Mouse (Mus musculus) liver, adult 2 months (tissue): Measurements from ENCODE around the gene Cd40lg. TPM values are rescaled to one million over a fixed set of nuclear protein-coding genes. Genes with fewer than 3 reads are reported as not detected.

Experiments
- DNase-seq: peaks from one replicate; pipeline ENCODE4 v3.0.0-alpha.2; 2011; ENCODE audit warnings: low read depth, low spot score; ENCODE audit errors: extremely low read depth
- H3K27ac ChIP-seq: fragments of 200-500 bp; replicated peaks from 2 replicates; pipeline ENCODE4 v1.5.1; 2012; ENCODE audit warnings: low read depth, mild to moderate bottlenecking, control low read depth, inconsistent platforms, low read length; ENCODE audit not compliant: insufficient read depth
- H3K27me3 ChIP-seq: fragments of 200-500 bp; 2 replicates; pipeline ENCODE4 v1.6.1; 2012; ENCODE audit warnings: mild to moderate bottlenecking, moderate library complexity, low read length, inconsistent platforms; ENCODE audit not compliant: control insufficient read depth, insufficient read depth
- H3K36me3 ChIP-seq: fragments of 200-500 bp; 2 replicates; pipeline ENCODE4 v1.6.1; 2012; ENCODE audit warnings: low read length, inconsistent platforms; ENCODE audit not compliant: control insufficient read depth, insufficient read depth
- H3K4me1 ChIP-seq: fragments of 200-500 bp; 2 replicates; pipeline ENCODE4 v1.6.1; 2011; ENCODE audit warnings: low read length; ENCODE audit not compliant: control insufficient read depth, insufficient read depth
- H3K4me3 ChIP-seq: fragments of 200-500 bp; 2 replicates; pipeline ENCODE4 v1.5.1; 2011; ENCODE audit warnings: low read depth, mild to moderate bottlenecking, control low read depth, low read length, moderate library complexity; ENCODE audit not compliant: insufficient read depth
- H3K79me2 ChIP-seq: fragments of 200-500 bp; 2 replicates; pipeline ENCODE4 v1.6.1; 2012; ENCODE audit warnings: inconsistent platforms, mild to moderate bottlenecking, low read length, moderate library complexity; ENCODE audit not compliant: control insufficient read depth, insufficient read depth
- H3K9ac ChIP-seq: fragments of 200-500 bp; 2 replicates; pipeline ENCODE4 v1.6.1; 2012; ENCODE audit warnings: low read depth, mild to moderate bottlenecking, control low read depth, inconsistent platforms, low read length
- CTCF ChIP-seq: fragments of 200-500 bp; IDR thresholded peaks from 2 replicates; pipeline ENCODE4 v1.5.1; 2011; ENCODE audit warnings: low read depth, low read length, control low read depth
- POLR2A ChIP-seq: fragments of 200-500 bp; IDR thresholded peaks from 2 replicates; pipeline ENCODE4 v1.6.1; 2011; ENCODE audit warnings: low read length, control low read depth; ENCODE audit not compliant: insufficient read depth; ENCODE audit errors: extremely low read depth
- WGBS: fragments of 180-500 bp; shearing (Covaris S2); methylation state at CpG from one replicate; pipeline ENCODE4 v1.1.7; 2018; 5-methylcytosine and 5-hydroxymethylcytosine counted together
- polyA plus RNA-seq: library from polyadenylated mRNA; depleted of rRNA; stranded (reverse); fragments of >200 nt; gene quantifications from 2 replicates; pipeline ENCODE4 v1.2.3, GENCODE M21; 2012
- total RNA-seq: library from RNA; depleted of rRNA; stranded (reverse); fragments of >200 nt; gene quantifications from 2 replicates; pipeline ENCODE4 v1.2.3, GENCODE M21; 2014

Cd40lg gene
- total and polyA plus RNA-seq, 2 experiments, result 0.18 TPM; not detected in 1

DNA sequence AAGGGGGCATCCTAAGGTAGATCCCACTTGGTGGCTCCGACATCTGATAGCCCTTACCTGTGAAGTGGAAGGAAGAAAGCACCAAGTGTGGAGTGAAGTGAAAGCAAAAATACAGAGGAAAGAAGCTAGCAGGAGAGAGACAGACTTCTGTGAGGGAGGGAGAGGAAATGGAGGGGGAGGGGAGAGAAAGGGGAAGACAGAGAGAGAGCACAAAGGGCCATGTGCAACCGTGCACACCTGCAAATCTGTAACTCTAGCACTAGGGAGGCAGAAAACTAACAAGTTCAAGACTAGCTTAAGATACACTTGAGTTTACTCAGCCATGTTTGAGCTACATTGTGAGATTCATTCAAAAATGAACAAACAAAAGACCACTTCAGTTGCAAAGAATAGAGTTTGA, 16.2 kb downstream of the Cd40lg start:
- Histone ChIP-seq H3K36me3 (no peaks in the 10 kb centered on the region), H3K4me1 (no peaks in the 10 kb centered on the region), H3K27me3 (no peaks in the 10 kb centered on the region), H3K4me3 (no peak overlapping the region), H3K27ac (no peak overlapping the region), H3K9ac (no peak overlapping the region), H3K79me2 (no peaks in the 10 kb centered on the region)
- no peak for TF ChIP-seq CTCF
- no peak for TF ChIP-seq POLR2A
- DNase-seq, result no peak
- 59% methylated on average over 2 of the region's 2 CpGs for WGBS

DNA sequence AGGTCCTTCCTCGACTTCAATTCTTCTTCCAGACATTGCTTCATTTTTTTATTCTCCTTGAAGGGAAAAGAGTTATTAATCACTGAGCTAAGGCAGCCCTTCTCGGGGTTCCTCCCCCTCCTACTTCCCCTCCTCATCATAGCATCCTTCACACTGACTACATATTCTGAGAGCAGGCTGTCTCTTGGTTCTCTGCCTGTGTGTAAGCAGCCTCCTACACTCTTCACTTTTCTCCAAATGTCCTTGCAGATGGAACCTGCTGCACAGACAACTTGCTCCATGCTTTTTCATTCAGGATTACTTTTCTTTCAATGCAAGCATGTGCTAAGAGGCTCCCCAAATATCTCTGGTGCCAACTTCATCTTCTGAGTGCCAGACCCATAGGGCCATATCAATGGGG, 21.7 kb downstream of the Cd40lg start:
- Histone ChIP-seq H3K27ac (no peak overlapping the region), H3K9ac (no peak overlapping the region), H3K4me3 (no peak overlapping the region), H3K79me2 (no peaks in the 10 kb centered on the region), H3K36me3 (no peaks in the 10 kb centered on the region), H3K27me3 (no peaks in the 10 kb centered on the region), H3K4me1 (no peaks in the 10 kb centered on the region)
- TF ChIP-seq CTCF (no peak), POLR2A (no peak)
- no peak for DNase-seq
- 63% methylated on average over 2 of the region's 2 CpGs for WGBS

DNA sequence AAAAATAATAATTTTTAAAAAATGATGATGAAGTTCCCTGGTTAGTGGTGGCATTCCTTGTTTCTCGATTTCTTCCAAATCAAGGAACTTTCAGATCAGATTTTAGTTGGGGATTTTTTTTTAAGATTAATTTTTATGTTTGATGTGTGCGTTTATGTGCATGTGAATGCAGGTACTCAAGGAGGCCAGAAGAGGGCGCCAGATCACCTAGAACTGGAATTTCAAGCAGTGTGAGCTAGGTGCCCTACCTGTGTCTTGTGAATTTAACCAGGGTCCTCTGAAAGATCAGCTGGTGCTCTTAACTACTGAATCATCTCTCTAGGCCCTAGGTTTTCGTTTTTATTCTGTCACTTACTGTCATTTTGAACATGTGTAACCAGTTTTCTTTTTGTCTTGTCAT, 24.0 kb downstream of the Cd40lg start:
- Histone ChIP-seq H3K79me2 (no peaks in the 10 kb centered on the region), H3K4me1 (no peaks in the 10 kb centered on the region), H3K36me3 (no peaks in the 10 kb centered on the region), H3K27ac (no peak overlapping the region), H3K9ac (no peak overlapping the region), H3K27me3 (no peaks in the 10 kb centered on the region), H3K4me3 (no peak overlapping the region)
- TF ChIP-seq CTCF, result peak; percentile 18; the same call in 1 of the 2 replicates
- TF ChIP-seq POLR2A, result no peak
- no peak for DNase-seq
- WGBS, result 75% methylated on average over 4 of the region's 4 CpGs

DNA sequence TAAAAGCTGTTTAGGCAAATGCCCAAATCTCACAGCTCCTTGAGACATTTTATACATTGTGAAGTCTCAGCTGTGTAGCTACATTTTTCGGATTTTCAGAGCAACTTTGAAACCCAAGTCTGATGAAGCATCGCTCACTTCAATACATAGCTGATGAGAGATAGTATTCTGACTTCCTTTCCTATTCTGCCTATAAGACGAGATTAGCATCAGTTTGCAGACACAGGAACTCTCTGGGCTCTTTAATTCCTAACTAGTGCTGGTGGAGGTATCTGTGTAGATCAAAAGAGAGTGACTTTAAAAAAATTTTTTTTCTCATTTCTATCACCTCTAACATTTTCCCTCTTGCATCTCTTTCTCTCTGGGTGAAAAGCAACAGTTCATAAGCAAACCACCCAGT, 26.6 kb downstream of the Cd40lg start:
- Histone ChIP-seq H3K27me3 (no peaks in the 10 kb centered on the region), H3K4me3 (no peak overlapping the region), H3K79me2 (no peaks in the 10 kb centered on the region), H3K9ac (no peak overlapping the region), H3K27ac (no peak overlapping the region), H3K36me3 (no peaks in the 10 kb centered on the region), H3K4me1 (no peaks in the 10 kb centered on the region)
- DNase-seq, result no peak
- TF ChIP-seq POLR2A (no peak), CTCF (no peak)
- WGBS, result 79% methylated on average over 3 of the region's 3 CpGs

DNA sequence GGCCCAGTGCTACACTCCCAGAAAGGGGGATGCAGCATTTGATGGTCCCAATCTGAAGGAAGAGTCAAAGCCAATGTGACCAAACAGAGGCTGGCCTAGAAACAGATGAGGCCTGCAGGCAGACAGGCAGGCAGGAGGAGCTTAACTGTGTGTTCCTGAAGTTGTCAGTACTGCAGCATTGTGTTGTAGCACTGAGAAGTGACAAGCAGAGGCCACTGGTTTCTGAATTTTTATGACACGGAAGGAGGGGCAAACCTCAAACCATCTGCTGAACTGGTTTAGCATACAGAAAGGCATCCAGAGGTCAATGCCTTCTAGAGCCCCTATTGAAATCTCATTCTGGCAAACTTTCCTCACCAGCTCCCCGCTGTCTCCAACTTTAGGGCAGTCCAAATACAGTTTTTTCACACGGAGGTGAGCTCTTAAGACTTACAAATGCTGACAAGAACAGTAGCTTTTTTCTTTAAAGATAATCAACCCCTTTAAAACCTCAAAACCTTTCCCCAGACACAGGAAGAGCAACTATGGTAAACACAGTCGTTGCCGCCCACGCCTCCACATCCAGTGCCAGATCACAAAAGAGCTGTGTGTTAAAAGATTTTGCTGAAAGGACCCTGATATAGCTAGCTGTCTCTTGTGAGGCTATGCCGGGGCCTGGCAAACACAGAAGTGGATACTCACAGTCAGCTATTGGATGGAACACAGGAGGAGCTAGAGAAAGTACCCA, 41.5 kb downstream of the Cd40lg start:
- no peak overlapping the region for H3K27ac ChIP-seq
- no peak overlapping the region for H3K4me3 ChIP-seq
- H3K4me1 ChIP-seq, result no peaks in the 10 kb centered on the region
- 78% methylated on average over 7 of the region's 7 CpGs for WGBS
- no peaks in the 10 kb centered on the region for H3K27me3 ChIP-seq
- TF ChIP-seq POLR2A (no peak), CTCF (no peak)
- no peak overlapping the region for H3K9ac ChIP-seq
- no peaks in the 10 kb centered on the region for H3K79me2 ChIP-seq
- H3K36me3 ChIP-seq, result no peaks in the 10 kb centered on the region
- DNase-seq, result no peak

DNA sequence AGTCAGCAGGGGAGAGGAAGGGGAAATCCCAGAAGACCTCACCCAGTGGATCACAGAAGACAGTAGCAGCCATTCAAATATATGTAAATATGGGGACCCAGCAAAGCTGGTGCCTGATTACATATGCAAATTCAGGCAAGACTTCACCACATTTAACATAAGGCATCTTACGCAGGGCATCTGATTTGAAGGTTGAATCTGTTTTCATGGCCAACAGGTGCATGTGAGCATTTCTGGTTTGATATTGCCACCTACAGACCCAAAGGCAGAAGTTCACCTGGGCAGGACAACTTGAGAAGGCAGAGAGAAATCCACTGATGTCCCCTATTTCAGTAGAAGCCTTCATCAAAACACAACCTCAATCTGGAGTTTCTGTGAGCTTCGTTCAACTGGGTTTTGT, 48.8 kb downstream of the Cd40lg start:
- H3K27ac ChIP-seq, result no peak overlapping the region
- WGBS, result 65% methylated on average over 2 of the region's 2 CpGs
- no peaks in the 10 kb centered on the region for H3K36me3 ChIP-seq
- no peaks in the 10 kb centered on the region for H3K4me1 ChIP-seq
- H3K9ac ChIP-seq, result no peak overlapping the region
- H3K27me3 ChIP-seq, result no peaks in the 10 kb centered on the region
- H3K79me2 ChIP-seq, result no peaks in the 10 kb centered on the region
- TF ChIP-seq CTCF (peak; percentile 47), POLR2A (no peak)
- no peak overlapping the region for H3K4me3 ChIP-seq
- peak; percentile 13 for DNase-seq
